23 mouse cellular contexts compared by ENCODE assay signal in the genomic region with DNA sequence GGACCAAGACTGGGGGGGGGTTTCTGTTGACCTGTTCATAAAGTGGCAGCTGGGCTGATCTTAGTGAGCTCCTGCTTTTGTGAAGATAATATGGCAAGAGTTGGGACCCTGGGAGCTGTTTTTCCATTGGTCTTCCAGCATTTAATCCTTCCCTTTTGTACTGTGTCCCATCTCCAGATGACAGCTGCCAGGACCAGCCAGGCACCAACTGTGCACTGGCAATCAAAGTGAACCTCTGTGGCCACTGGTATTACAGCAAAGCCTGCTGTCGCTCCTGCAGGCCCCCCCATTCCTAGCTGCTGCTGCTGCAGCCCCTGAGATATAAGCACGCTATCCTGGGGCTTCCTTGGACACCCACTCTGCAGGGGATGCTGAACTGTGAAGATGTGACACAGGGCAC. TPM values are rescaled to one million over a fixed set of nuclear protein-coding genes. Genes with fewer than 3 reads are reported as not detected.
"Had no signal": no experiment of that assay in that cellular context is flagged by ENCODE, and none has a peak within 500 bp of the region (broad histone marks: within the 10 kb centered on the region; RNA-seq: fewer than 3 reads in every experiment).

No protein-coding gene starts in this region.

- H3K36me3 ChIP-seq: intestine, embryonic 15.5 days; kidney, embryonic 15.5 days; limb, embryonic 15.5 days; stomach, embryonic 15.5 days had no signal

- H3K9ac ChIP-seq: intestine, embryonic 15.5 days; kidney, embryonic 15.5 days; limb, embryonic 12.5 days; limb, embryonic 15.5 days; liver, embryonic 14.5 days; liver, postnatal 0 days; lung, embryonic 14.5 days; stomach, embryonic 15.5 days had no signal

- H3K4me1 ChIP-seq: intestine, embryonic 15.5 days; limb, embryonic 15.5 days; stomach, embryonic 15.5 days had no signal

- ATAC-seq: intestine, embryonic 15.5 days; liver, postnatal 0 days; lung, postnatal 0 days had no signal

- H3K4me3 ChIP-seq: intestine, embryonic 15.5 days; kidney, embryonic 15.5 days; left cerebral cortex, adult 2 months; limb, embryonic 12.5 days; limb, embryonic 15.5 days; stomach, embryonic 15.5 days had no signal

- H3K27ac ChIP-seq: intestine, embryonic 15.5 days; kidney, embryonic 15.5 days; left cerebral cortex, adult 2 months; limb, embryonic 12.5 days; limb, embryonic 15.5 days; liver, embryonic 14.5 days; macrophage; stomach, embryonic 15.5 days had no signal

- H3K4me2 ChIP-seq: intestine, embryonic 15.5 days; kidney, embryonic 15.5 days; limb, embryonic 12.5 days; limb, embryonic 15.5 days; liver, embryonic 11.5 days; lung, embryonic 14.5 days; stomach, embryonic 15.5 days had no signal

- H3K9me3 ChIP-seq: intestine, embryonic 15.5 days; kidney, embryonic 15.5 days; limb, embryonic 12.5 days; limb, embryonic 15.5 days; stomach, embryonic 15.5 days had no signal

- H3K27me3 ChIP-seq: intestine, embryonic 15.5 days; stomach, embryonic 15.5 days had no signal

- DNase-seq: kidney, adult 11 months; kidney, adult 8-10 months; kidney, postnatal 10 days; kidney, postnatal 36 days; layer of hippocampus, adult 9-11 months; liver, postnatal 0 days; lung, embryonic 14.5 days; midbrain, embryonic 14.5 days; right cerebral cortex, postnatal 25 days; spleen, adult 18-20 months; thymus, postnatal 25 days had no signal

RNA-seq across cellular contexts. Expression of gene Adamtsl2, which starts 29.0 kb away (rescaled TPM):
- total RNA-seq: megakaryocyte, adult 5-6 weeks; monocyte, adult 5-6 weeks had no signal
- polyA plus RNA-seq: macrophage had no signal

RNA-seq across cellular contexts. Expression of gene Fam163b, which starts 34.1 kb away (rescaled TPM):
- total RNA-seq: megakaryocyte, adult 5-6 weeks; monocyte, adult 5-6 weeks had no signal
- polyA plus RNA-seq: liver, postnatal 0 days; macrophage had no signal

RNA-seq across cellular contexts. Expression of gene Mymk, which starts 36.2 kb away (rescaled TPM):
- total RNA-seq: megakaryocyte, adult 5-6 weeks; monocyte, adult 5-6 weeks had no signal
- polyA plus RNA-seq: liver, embryonic 14.5 days; liver, postnatal 0 days; macrophage; midbrain, embryonic 14.5 days had no signal

RNA-seq across cellular contexts. Expression of gene Dbh, which starts 56.9 kb away (rescaled TPM):
- total RNA-seq: megakaryocyte, adult 5-6 weeks; monocyte, adult 5-6 weeks had no signal
- polyA plus RNA-seq: liver, embryonic 14.5 days; liver, postnatal 0 days; macrophage had no signal
